Mouse (Mus musculus) ovary, postnatal 14 days (tissue): Measurements from ENCODE around the gene Arhgap11a.
A peak's percentile ranks its signal among the peaks of the same experiment; 100 is the strongest.

Experiments used
- DNase-seq: peaks from one replicate; pipeline ENCODE4 v3.0.0; 2022; ENCODE audit warnings: low spot score

Gene Arhgap11a

DNA sequence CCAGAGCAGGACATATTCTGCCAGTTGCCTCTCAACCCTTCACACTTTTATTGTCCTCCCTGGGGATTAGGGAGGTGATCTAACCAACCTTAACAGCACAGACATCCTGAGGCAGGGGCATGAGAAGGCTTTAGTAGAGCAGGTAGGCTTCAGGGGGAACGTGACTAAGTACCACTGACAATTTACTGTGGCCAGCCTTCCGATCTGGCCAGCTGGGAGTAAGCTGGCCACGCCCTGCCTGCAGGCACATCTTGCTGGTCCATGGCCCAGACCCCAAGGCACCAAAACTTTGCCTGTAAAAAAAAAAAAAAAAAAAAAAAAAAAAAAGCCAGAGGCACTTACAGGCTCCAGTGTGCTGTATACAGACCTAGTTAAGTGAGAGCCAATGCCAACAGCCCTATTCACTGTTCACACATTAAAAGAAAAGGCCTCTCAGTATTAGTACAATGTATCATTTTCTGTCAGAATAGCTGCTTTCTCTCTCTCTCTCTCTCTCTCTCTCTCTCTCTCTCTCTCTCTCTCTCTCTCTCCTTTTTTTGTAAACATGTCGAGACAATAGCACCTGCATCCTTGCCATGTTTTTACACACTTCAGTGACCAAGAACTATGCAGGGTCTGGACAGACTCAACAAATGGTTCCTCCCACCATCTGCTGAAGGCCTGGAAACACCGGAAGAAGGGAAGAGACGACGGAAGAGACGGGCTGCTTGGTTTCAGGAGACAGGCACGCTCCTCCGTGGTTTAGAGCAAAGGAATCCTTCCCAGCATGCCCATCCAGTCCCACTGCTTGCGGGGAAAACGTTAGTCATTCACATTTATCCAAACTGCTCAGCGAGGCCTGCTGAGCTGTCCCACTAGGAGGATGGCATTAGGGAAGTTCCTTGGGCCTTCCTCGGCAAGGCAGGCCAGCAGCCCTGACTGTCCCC is 30.5 kb downstream of the Arhgap11a start:
- DNase-seq, result no peak

DNA sequence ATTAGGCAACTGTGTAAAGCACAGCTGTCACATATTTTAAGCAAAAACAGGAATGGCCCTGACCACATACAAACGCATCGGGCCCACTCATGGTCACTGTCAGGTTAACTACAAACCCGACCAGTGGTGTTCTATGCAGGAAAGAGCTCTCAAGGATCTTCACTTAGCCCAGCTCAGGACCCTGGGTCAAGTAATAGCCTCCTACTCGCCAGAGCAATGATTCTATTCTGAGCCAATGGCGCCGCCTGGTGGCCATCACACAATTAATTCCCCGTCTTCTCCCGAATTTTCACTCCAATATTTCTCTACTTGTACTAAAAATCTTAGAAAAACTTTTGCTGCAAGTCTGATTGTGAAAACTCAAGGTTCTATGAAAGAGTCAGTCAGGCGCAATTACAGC is 40.8 kb downstream of the Arhgap11a start:
- DNase-seq, result peak; percentile 71

DNA sequence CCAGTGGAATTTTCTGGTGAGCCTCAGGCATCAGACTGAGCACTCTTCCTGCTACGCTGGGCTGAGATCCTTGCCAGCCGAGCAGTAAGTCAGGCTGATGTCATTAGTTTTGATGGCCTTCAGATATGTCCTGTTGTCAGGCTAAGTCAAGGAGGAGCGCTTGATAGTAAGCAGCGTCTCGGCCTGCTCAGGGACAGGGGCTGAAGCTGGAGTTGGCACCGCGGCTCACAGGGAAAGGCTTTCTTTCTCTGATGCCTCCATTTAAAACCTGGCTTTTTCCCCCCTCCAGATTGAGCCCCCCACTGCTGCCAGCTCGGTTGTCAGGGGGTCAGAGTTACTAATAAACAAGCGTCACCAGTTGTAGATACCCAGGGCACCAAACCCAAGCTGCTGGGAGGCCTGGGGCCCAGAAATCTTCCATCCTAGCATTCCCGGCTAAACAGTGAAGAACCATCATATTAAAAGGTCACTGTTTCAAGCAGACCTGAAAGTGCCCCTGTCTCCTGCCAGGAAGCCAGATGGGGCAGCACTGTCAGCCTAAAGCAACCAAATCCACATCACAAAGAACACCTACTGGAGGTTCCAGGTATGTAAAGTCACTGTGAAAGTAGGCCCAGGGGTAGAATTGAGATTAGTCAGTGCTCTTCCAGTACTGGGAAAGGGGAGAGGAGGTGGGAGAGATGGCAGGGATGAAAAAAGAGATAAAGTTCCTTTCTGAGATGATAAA is 41.4 kb downstream of the Arhgap11a start:
- DNase-seq, result no peak

DNA sequence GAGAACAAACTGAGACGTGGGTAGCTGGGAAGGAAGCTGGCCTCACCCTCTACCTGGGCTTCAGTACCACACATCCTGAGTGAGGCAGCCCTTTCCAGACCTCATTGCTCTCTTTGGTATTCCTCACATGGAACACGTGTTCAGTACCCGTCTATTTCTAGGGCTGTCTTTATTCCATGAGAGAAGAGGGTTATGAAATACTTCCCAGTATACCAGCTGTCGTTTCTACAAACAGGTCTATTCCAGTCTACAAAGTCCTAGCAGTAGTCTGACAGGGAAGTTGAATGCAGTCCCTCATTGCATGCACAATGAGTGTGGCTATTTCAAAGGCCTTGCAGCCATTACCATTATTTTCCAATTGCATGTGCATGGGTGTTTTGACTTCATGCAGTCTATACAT is 42.7 kb downstream of the Arhgap11a start:
- DNase-seq, result no peak

DNA sequence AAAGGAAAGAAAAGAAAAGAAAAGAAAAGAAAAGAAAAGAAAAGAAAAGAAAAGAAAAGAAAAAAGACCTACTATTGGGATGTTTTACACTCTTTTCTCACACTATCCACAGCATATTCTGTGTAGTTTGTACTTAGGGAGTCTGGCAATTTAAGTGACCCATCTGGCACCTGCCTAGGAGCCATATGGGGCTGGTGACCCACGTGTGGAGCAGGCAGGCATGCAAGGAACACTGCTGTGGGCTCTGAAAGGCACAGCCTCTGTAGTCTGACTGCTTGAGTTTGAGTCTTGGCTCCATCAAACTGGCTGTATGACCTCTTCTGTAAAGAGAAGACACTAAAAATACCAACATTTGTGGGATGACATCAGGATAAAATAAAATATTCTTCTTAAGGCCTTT is 44.7 kb downstream of the Arhgap11a start:
- DNase-seq, result no peak

DNA sequence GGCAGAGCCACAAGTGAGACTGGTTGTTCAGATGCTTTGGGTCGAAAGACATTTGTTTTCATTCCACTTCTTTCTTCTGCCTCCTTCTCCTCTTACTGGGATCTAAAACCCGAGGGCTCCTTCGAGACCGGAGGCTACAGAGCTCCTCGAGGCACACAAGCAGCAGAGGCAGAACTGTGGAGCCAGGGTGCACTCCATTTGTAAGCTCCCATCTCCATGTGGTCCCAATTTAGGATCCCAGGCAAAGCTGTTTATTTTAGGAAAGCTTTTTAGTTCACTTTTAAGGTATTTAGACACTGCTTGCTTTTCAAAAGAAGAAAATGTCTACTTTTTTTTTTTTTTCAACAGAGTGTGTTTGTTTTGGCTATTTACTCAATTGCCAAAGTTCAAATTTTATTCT is 47.6 kb downstream of the Arhgap11a start:
- DNase-seq, result no peak

DNA sequence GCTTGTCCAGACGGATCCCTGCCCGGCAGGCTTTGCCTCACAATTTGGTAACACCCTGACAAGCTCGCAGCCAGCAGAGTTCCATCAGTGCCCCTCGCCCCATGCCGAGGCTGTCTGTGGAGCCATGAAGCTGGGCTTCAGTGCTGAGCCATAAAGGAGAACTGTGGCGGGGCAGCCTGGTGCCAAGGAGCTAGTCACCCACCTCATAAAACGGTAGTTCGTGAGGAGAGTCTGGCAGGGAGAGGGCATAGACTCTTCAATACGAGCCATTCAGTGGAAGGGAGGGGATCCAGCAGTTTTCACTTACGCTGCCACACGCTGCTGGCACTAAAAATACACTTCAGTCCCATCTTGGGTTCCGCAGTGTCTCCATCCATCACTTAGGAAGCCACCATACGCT is 49.9 kb downstream of the Arhgap11a start:
- DNase-seq, result no peak

DNA sequence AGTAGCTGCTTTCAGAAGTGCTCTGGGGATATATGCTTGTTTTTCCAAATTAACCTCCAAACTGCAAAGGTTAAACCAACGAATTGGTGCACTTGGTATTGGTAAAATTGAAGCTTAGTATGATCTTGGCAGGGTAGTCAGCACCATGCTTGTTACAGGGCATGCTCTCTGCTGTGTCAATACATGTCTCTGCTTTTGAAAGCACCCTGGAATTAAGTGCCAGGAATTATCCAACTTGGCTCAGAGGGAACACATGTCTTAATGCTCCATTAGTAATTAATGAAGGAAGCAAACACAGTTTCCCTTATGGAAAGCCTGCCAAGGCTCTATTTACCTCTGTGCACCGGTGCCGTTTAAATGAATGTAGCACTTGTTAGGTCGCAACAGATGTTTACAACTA is 53.3 kb downstream of the Arhgap11a start:
- no peak for DNase-seq

DNA sequence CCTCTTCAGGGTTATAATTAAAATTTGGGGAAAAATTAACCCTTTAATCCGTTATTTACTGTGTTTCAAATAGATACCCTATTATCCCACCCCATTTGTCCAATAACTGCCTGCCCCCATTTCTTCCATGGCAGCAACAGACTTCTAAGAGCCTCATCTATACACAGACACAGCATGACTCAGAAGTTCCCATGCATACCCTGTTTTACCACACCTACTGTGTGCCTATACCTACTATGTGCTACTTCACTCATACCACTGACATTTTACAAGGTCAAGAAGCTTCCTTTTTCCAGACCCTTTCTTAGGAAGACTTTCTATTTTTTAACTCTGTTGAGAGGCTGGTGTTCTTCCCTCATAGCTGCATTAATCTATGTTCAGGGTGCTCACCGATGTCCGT is 54.9 kb downstream of the Arhgap11a start:
- no peak for DNase-seq

DNA sequence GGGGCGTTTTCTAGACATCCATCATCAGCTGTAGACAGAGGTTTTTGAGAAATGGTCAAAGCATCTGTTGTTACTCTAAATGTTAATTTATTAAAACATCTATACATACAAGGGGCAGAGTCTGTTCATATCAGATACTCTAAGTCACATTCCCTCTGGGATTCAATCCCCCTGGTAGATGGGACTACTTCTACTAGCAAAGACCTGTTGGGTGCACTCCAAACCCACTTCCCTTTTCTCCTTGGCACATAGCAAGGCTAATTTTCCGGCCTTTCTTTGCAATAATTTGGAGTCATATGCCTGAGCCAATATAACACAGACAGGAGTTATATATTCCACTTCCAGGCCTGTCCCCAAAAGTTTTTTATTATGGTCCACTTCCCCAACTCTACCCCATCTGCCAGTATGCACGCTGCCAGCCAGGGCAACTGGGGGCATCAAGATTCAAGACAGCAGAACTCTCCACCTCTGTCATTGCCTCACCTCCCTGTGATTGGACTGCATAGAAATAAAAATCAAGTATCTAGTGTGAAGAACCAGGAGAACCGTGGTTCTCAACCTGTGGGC is 59.6 kb downstream of the Arhgap11a start:
- DNase-seq, result no peak

DNA sequence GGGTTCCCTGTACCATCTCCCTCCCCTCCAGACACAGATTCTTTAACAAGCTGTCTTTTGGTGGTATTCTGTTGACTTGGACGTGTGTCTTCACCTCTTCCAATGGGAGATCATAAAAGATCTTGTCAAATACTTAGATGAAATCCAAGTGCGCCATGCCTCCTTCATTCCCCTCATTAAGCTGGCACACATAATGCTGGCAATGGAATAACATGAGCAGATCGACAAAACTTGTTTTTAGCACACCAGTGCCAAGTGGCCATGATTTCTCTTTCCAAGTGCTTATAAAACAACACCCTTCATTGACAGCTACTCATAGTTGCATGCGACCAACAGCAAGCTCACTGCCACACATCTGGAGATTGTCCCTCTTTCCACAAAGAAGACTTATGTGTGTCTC is 60.6 kb downstream of the Arhgap11a start:
- DNase-seq, result no peak

DNA sequence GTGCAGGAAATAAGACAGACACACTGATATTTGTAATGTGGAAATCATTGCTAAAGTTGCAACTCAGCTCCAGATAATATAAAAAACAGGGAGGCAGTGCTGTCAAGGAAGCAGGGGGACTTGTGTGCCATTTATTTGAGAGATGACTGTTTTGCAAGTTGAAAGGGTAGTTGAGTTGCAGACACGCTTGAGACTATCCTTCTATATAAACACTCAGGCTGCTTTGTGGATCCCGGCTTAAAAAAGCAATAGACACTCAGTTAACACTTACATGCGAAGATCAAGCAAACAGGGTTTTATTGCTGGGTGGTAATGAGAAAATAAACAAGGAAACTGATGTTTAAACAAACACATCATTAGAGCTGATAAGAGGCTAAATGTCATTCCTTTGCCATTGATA is 63.6 kb downstream of the Arhgap11a start:
- DNase-seq, result no peak

DNA sequence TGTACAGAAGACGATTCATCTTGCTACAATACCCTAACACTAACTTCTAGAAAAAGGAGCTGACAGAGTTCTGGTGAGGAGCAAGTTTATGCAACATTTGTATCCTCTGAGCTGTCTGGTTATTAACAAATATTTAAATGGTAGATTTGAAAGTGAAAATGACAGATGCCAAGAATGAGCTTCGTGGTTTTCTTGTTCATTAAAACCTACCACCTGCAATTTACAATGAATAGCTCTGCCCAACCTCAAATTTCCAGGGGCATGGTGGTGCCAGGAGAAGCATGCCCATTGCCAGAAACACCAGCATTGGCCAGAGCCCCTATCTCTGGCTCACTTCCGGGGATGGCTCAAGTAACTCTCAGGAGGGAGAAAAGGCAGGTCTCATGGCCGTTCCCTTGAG is 66.9 kb downstream of the Arhgap11a start:
- DNase-seq, result no peak
